Mouse (Mus musculus): ENCODE results near the gene Abcf1. TPM values are rescaled to one million over a fixed set of nuclear protein-coding genes. Genes with fewer than 3 reads are reported as not detected.
"Not testable (repeated sequence)": the region's sequence is repeated elsewhere in the genome, so short reads cannot be mapped to it uniquely, and the experiment has no call there.

Gene Abcf1
- polyA plus RNA-seq, 1 experiment from 2014 or later = 73.9 TPM

DNA sequence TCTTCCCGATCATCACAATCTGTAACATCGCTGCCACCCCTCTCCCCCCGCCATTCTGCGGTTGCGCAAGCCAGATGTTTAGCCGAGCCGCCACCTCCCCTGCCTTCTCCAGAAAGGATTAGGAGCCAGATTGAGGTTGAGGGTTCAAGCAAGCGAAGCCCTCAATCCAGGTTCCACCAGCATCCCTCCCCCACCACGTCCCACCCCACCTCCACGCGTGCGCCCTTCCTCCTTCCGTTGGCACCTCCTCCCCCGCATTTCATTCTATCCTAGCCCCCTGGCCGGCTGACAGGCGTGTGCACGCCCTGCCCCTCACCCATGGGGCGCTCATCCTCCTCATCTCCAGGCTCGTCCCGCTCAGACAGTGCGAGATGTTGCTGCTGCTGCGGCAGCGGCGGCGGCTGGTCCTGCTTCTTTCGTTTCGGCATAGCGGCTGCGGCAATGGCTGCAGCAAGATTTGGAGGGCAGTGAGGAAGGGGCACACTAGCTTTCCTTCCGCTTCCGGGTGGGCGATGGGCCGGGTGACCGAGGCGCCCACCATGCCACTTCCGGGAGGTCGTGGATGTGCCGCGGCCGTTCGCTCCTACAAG lies 9.3 kb upstream of the Abcf1 start:
- Histone ChIP-seq H3K36me3 (peaks cover 47% of the 10 kb centered on the region), H3K9me3 (replicated peaks) (no peaks in the 10 kb centered on the region), H3K4me3 (peak overlapping the region; percentile 79), H3K4me2 (peak overlapping the region; percentile 70), H3K9ac (peak overlapping the region; percentile 86), H3K27me3 (replicated peaks) (no peaks in the 10 kb centered on the region), H3K27ac (ENCODE audit: poor library complexity, severe bottlenecking) (peak overlapping the region; percentile 96), H3K4me1 (replicated peaks) (peaks cover 16% of the 10 kb centered on the region)
- ATAC-seq (ENCODE audit: insufficient number of reproducible peaks, low FRiP score) = peak; percentile 59
- under 1% methylated on average over 39 of the region's 41 CpGs for WGBS

GRCm38 (mm10) chr17:35972131-35972530 lies 2.6 kb upstream of the Abcf1 start:
- H3K27ac ChIP-seq (ENCODE audit: poor library complexity, severe bottlenecking) = no peak overlapping the region
- H3K36me3 ChIP-seq = peaks cover 39% of the 10 kb centered on the region
- no peaks in the 10 kb centered on the region for H3K27me3 ChIP-seq (replicated peaks)
- H3K4me2 ChIP-seq = no peak overlapping the region
- no peak overlapping the region for H3K9ac ChIP-seq
- no peaks in the 10 kb centered on the region for H3K9me3 ChIP-seq (replicated peaks)
- 59% methylated on average over 1 of the region's 1 CpGs for WGBS
- ATAC-seq (ENCODE audit: insufficient number of reproducible peaks, low FRiP score) = no peak
- no peak overlapping the region for H3K4me3 ChIP-seq
- H3K4me1 ChIP-seq (replicated peaks) = peaks cover 17% of the 10 kb centered on the region

- ATAC-seq (ENCODE audit: insufficient number of reproducible peaks, low FRiP score) = no peak
- peaks cover 36% of the 10 kb centered on the region for H3K36me3 ChIP-seq
- 89% methylated on average over 2 of the region's 2 CpGs for WGBS
These were observed 1.9 kb downstream of the Abcf1 start for GRCm38 (mm10) chr17:35967621-35968020.

GRCm38 (mm10) chr17:35963279-35963678 lies 6.3 kb downstream of the Abcf1 start:
- no peak for ATAC-seq (ENCODE audit: insufficient number of reproducible peaks, low FRiP score)
- Histone ChIP-seq H3K27me3 (replicated peaks) (no peaks in the 10 kb centered on the region), H3K4me2 (no peak overlapping the region), H3K9me3 (replicated peaks) (no peaks in the 10 kb centered on the region), H3K36me3 (peaks cover 74% of the 10 kb centered on the region), H3K4me3 (no peak overlapping the region), H3K4me1 (replicated peaks) (peaks cover 7% of the 10 kb centered on the region; the same call in 1 of the 2 replicates), H3K9ac (no peak overlapping the region), H3K27ac (ENCODE audit: poor library complexity, severe bottlenecking) (no peak overlapping the region)
- WGBS = 94% methylated on average over 10 of the region's 10 CpGs

More at GRCm38 (mm10) chr17:35967621-35968020, 1.9 kb downstream of the Abcf1 start:
- no peaks in the 10 kb centered on the region for H3K27me3 ChIP-seq (replicated peaks)
- H3K4me2 ChIP-seq = no peak overlapping the region
- H3K4me1 ChIP-seq (replicated peaks) = peaks cover 17% of the 10 kb centered on the region
- H3K27ac ChIP-seq (ENCODE audit: poor library complexity, severe bottlenecking) = no peak overlapping the region
- H3K4me3 ChIP-seq = no peak overlapping the region
- H3K9ac ChIP-seq = no peak overlapping the region
- no peaks in the 10 kb centered on the region for H3K9me3 ChIP-seq (replicated peaks)

DNA sequence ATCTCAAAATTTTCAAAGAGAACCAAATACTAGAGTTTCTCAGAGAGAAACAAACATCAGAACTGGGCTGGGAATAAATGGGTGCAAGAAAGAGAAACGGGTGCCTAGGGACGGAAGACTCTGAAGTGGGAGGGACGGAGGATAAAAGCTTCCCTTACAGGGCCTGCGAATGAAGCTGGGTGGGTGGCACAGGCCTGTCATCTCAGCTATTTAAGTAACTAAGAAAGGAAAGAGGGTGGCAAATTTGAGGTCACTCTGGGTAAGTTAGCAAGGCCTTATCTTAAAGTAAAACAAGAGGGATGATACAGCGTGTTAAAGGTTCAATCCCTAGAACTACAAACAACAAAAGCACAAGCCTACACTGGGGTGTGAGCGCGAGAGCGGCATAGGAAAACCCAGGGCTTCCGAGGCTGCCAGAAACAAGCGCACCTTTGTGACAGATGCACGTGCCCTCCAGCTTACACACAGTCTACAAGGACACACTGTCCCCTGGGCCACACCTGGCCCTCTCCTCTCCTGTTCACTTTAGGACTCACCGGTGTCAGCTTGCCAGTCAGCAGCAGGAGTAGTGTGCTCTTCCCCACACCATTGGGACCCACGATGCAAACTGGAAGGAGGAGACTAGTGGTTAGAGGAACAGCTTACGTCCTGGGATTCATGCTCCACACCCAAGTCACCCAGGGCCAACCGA lies 10.9 kb downstream of the Abcf1 start:
- Histone ChIP-seq H3K36me3 (peaks cover 88% of the 10 kb centered on the region), H3K9ac (no peak overlapping the region), H3K4me3 (no peak overlapping the region), H3K27ac (ENCODE audit: poor library complexity, severe bottlenecking) (no peak overlapping the region), H3K27me3 (replicated peaks) (no peaks in the 10 kb centered on the region), H3K9me3 (replicated peaks) (no peaks in the 10 kb centered on the region), H3K4me2 (no peak overlapping the region), H3K4me1 (replicated peaks) (no peaks in the 10 kb centered on the region)
- no peak for ATAC-seq (ENCODE audit: insufficient number of reproducible peaks, low FRiP score)
- WGBS = 93% methylated on average over 15 of the region's 15 CpGs

- Histone ChIP-seq H3K4me3 (no peak overlapping the region), H3K9ac (no peak overlapping the region), H3K4me1 (replicated peaks) (no peaks in the 10 kb centered on the region), H3K4me2 (no peak overlapping the region), H3K27ac (ENCODE audit: poor library complexity, severe bottlenecking) (no peak overlapping the region), H3K9me3 (replicated peaks) (no peaks in the 10 kb centered on the region), H3K27me3 (replicated peaks) (no peaks in the 10 kb centered on the region), H3K36me3 (peaks cover 48% of the 10 kb centered on the region)
- ATAC-seq (ENCODE audit: insufficient number of reproducible peaks, low FRiP score) = no peak
- WGBS = 76% methylated on average over 8 of the region's 8 CpGs
These were observed 14.9 kb downstream of the Abcf1 start for GRCm38 (mm10) chr17:35954665-35955064.

DNA sequence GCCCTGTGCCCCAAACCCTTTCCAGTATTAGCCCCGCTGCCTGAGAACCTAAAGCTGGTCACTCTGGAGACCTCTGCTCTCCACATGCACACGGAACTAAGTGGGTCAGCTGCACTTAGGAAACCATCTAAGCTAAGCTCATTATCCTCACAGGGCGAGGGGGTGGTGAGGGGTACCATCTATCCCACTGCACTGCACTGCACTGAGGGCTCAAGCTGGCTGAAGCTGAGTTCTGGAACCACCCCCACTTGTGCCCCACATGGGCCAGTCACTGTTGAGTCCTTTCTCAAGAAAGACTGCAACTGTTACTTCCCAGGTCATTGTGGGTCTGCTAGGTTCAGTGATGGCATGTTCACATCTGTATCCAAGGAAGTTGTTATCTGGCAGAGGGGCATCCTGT lies 17.0 kb downstream of the Abcf1 start:
- 84% methylated on average over 3 of the region's 3 CpGs for WGBS
- H3K4me2 ChIP-seq; H3K9ac ChIP-seq; ATAC-seq (ENCODE audit: insufficient number of reproducible peaks, low FRiP score); H3K9me3 ChIP-seq (replicated peaks); H3K27ac ChIP-seq (ENCODE audit: poor library complexity, severe bottlenecking); H3K4me3 ChIP-seq; H3K27me3 ChIP-seq (replicated peaks); H3K4me1 ChIP-seq (replicated peaks): not testable (repeated sequence)
- H3K36me3 ChIP-seq = peaks cover 27% of the 10 kb centered on the region

GRCm38 (mm10) chr17:35950946-35951345 lies 18.6 kb downstream of the Abcf1 start:
- peaks cover 11% of the 10 kb centered on the region for H3K36me3 ChIP-seq
- not testable (repeated sequence) for H3K4me3 ChIP-seq; H3K4me1 ChIP-seq (replicated peaks); H3K9me3 ChIP-seq (replicated peaks); H3K4me2 ChIP-seq; H3K27ac ChIP-seq (ENCODE audit: poor library complexity, severe bottlenecking); H3K27me3 ChIP-seq (replicated peaks); ATAC-seq (ENCODE audit: insufficient number of reproducible peaks, low FRiP score); H3K9ac ChIP-seq

GRCm38 (mm10) chr17:35939941-35940340 lies 29.6 kb downstream of the Abcf1 start:
- WGBS = 62% methylated on average over 1 of the region's 1 CpGs
- H3K27ac ChIP-seq (ENCODE audit: poor library complexity, severe bottlenecking) = no peak overlapping the region
- no peak overlapping the region for H3K4me2 ChIP-seq
- H3K9ac ChIP-seq = no peak overlapping the region
- peaks cover 2% of the 10 kb centered on the region; the same call in 1 of the 2 replicates for H3K9me3 ChIP-seq (replicated peaks)
- no peak overlapping the region for H3K4me3 ChIP-seq
- no peak for ATAC-seq (ENCODE audit: insufficient number of reproducible peaks, low FRiP score)
- no peaks in the 10 kb centered on the region for H3K36me3 ChIP-seq
- no peaks in the 10 kb centered on the region for H3K4me1 ChIP-seq (replicated peaks)
- no peaks in the 10 kb centered on the region for H3K27me3 ChIP-seq (replicated peaks)

- Histone ChIP-seq H3K36me3 (no peaks in the 10 kb centered on the region), H3K4me1 (replicated peaks) (no peaks in the 10 kb centered on the region), H3K9me3 (replicated peaks) (peaks cover 2% of the 10 kb centered on the region; the same call in 1 of the 2 replicates), H3K27ac (ENCODE audit: poor library complexity, severe bottlenecking) (no peak overlapping the region), H3K9ac (no peak overlapping the region), H3K27me3 (replicated peaks) (no peaks in the 10 kb centered on the region), H3K4me3 (no peak overlapping the region), H3K4me2 (no peak overlapping the region)
- ATAC-seq (ENCODE audit: insufficient number of reproducible peaks, low FRiP score) = no peak
- 49% methylated on average over 2 of the region's 2 CpGs for WGBS
These were observed 30.5 kb downstream of the Abcf1 start for GRCm38 (mm10) chr17:35939108-35939507.

GRCm38 (mm10) chr17:35937700-35938348 lies 31.7 kb downstream of the Abcf1 start:
- Histone ChIP-seq H3K4me2 (no peak overlapping the region), H3K27ac (ENCODE audit: poor library complexity, severe bottlenecking) (no peak overlapping the region), H3K27me3 (replicated peaks) (no peaks in the 10 kb centered on the region), H3K4me1 (replicated peaks) (no peaks in the 10 kb centered on the region), H3K9ac (no peak overlapping the region), H3K36me3 (no peaks in the 10 kb centered on the region), H3K4me3 (no peak overlapping the region), H3K9me3 (replicated peaks) (peaks cover 2% of the 10 kb centered on the region; the same call in 1 of the 2 replicates)
- WGBS = 27% methylated on average over 2 of the region's 2 CpGs
- no peak for ATAC-seq (ENCODE audit: insufficient number of reproducible peaks, low FRiP score)
